Mouse (Mus musculus): ENCODE results near the gene Socs5.

The Socs5 gene

GRCm38 (mm10) chr17:87104276-87104675 lies 3.2 kb upstream of the Socs5 start:
- in situ Hi-C loops (cut with MboI; ENCODE audit: low pct_unique_long_range_greater_than_20kb in 1 of 2, low sequenced_read_pairs in 2 of 2, unreplicated experiment in 1 of 2): no loop called here

GRCm38 (mm10) chr17:87105941-87106340 lies 1.5 kb upstream of the Socs5 start:
- in situ Hi-C loops (cut with MboI; ENCODE audit: low pct_unique_long_range_greater_than_20kb in 1 of 2, low sequenced_read_pairs in 2 of 2, unreplicated experiment in 1 of 2): no loop called here

GRCm38 (mm10) chr17:87106691-87107523 lies 572 bp upstream of the Socs5 start:
- in situ Hi-C loops (cut with MboI; ENCODE audit: low pct_unique_long_range_greater_than_20kb in 1 of 2, low sequenced_read_pairs in 2 of 2, unreplicated experiment in 1 of 2): no loop called here

DNA sequence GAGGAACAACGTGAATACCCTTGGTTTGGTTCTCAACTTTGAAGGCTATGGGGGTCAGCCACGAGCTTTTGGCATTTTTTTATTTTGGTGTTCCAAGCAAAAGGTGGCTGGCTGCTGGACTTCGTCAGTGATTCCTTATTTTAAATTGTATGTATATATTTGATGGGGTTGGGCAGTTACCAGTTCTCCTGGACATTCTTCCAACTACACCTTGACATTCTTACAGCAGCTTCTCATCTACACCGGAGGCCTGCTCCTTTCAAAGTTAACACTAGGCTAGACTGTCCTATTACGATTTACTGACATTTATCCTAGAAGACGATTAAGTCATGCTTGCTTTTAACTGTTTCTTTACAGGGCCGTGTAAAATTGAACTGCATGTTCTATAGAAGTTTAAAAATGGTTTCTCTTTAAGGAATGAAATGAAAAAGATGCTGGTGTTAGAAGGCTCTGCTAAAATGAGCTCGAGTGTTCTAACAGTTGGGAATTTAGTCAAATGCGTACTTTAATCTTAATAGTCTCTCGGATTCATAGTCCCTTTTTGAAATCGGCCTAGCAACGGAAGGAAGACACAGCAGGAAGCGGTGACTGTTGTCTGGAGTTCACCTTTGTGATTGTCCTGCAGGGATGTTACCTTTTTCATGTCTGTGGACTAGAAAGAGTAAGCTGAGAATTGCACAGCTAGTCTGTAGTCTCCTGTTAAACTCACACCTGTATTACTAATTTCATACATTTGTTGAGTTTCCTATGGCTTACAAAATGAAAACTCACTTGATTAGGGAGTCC lies 1.2 kb downstream of the Socs5 start:
- in situ Hi-C loops (cut with MboI; ENCODE audit: low pct_unique_long_range_greater_than_20kb in 1 of 2, low sequenced_read_pairs in 2 of 2, unreplicated experiment in 1 of 2): no loop called here

DNA sequence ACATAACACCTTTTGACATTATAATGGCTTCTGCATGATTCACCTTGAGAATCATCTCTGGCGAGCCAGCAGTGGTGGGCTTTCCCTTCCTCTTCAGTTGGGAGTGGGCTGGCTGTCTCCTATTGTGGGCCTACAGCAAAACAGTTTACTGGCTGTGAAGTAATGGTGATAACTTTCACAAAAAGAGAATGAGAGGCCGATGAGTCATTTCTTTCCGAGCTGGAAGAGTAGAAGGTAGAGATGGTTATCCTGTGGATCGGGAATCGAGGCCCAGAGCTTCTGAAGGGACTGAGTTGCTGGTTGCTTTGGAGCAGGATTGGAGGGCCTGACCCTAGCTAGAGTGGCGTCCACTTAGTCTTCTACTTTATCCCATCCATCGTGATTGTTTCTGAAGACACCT lies 2.0 kb downstream of the Socs5 start:
- in situ Hi-C loops (cut with MboI; ENCODE audit: low pct_unique_long_range_greater_than_20kb in 1 of 2, low sequenced_read_pairs in 2 of 2, unreplicated experiment in 1 of 2): no loop called here

DNA sequence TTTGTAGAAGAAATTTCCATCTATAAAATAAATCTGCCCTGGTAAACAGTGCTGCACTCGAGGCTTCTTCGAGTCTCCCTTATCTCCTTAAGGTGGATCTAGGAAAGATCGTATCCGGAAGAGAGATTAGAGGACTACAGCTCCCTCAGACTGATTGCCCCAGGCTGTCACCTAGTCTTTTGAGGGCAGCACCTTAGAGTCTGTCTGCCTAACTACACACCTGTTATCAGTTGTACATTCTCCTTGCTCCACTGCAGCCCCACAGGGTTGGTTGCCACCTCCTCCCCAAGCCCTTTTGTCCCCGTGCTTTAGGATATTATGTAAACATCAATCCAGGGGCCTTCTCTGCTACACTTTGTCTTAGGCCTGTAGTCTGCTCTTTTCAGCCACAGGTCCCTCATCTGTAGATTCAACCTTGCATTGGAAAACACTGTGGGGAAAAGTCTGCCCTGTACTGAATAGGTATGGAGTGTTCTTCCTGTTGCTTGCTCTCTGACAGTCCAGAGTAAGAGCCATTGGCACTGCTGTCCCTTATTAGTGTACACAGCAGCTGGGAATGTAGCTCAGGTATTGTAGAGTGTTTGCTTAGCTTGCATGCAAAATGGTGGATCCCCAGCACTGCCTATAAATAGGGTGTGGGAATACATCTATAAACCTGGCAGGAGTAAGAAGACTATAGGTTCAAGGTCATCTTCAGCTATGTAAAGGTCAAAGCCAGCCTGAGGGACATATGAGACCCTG lies 5.5 kb downstream of the Socs5 start:
- in situ Hi-C loops (cut with MboI; ENCODE audit: low pct_unique_long_range_greater_than_20kb in 1 of 2, low sequenced_read_pairs in 2 of 2, unreplicated experiment in 1 of 2): no loop called here

DNA sequence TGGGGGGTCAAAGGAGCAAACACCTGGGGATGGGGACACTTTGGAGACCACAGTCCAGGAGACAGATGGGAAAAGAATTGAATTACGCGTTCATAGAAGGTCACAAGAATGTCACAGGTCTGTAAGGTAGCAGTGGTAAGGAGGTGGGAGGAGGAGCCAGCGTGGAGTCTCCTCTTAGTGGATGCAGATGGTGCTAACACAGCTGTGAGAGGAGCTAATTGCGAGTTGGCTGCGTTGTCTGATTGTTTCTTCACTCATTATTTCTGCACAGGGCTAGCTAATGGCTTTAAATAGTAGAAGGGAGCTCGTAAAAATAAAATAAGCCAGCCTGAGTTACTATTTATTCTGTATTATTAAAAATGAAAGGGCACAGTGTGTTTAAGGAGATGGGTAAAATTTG lies 8.1 kb downstream of the Socs5 start:
- in situ Hi-C loops (cut with MboI; ENCODE audit: low pct_unique_long_range_greater_than_20kb in 1 of 2, low sequenced_read_pairs in 2 of 2, unreplicated experiment in 1 of 2): no loop called here

DNA sequence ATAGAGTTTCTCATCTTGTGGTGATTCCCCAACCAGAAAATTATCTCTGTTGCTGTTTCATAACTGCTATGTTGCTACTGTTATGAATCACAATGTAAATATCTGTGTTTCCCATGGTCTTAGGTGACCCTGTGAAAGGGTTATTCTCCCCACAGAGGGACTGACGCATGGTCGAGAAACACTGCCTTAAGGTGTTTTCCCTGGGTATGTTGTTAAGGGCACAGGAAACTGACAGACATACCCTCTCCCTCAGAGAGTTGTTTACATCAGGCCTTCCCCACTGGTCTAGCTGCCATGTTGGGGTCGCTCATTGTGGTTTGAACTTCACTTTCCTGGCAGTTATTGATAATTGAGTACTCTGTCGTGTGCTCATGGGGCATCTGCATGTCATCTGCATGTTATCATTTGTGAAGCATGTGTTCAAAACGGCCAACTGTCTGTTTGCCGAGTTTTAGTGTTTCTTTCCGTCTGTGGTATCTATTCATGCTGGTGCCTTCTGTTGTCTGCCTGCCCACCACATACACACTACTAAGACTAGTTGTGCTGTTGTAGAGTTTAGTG lies 11.6 kb downstream of the Socs5 start:
- in situ Hi-C loops (cut with MboI; ENCODE audit: low pct_unique_long_range_greater_than_20kb in 1 of 2, low sequenced_read_pairs in 2 of 2, unreplicated experiment in 1 of 2): no loop called here

DNA sequence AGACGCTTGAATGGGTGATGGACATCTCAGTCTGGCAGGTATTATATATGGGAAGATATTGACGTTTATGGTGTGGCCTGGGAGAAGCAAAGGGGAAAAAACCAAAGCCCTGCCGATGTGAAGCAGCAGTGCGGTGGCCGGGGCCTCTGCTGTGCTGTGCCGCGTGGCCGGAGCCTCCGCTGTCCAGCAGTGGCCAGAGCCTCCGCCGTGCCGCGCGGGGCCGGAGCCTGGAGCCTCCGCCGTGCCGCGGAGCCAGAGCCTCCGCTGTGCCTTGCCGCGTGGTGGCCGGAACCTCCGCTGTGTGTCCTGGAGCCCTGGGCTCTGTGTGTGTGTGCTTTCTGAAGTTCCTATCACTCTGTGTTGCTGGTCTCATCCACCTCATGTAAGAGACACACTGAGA lies 17.9 kb downstream of the Socs5 start:
- in situ Hi-C loops (cut with MboI; ENCODE audit: low pct_unique_long_range_greater_than_20kb in 1 of 2, low sequenced_read_pairs in 2 of 2, unreplicated experiment in 1 of 2): no loop called here

- in situ Hi-C loops (cut with MboI; ENCODE audit: low pct_unique_long_range_greater_than_20kb in 1 of 2, low sequenced_read_pairs in 2 of 2, unreplicated experiment in 1 of 2): no loop called here
Observed at GRCm38 (mm10) chr17:87132258-87132657, 24.8 kb downstream of the Socs5 start.

GRCm38 (mm10) chr17:87133823-87134222 lies 26.3 kb downstream of the Socs5 start:
- in situ Hi-C loops (cut with MboI; ENCODE audit: low pct_unique_long_range_greater_than_20kb in 1 of 2, low sequenced_read_pairs in 2 of 2, unreplicated experiment in 1 of 2): no loop called here

DNA sequence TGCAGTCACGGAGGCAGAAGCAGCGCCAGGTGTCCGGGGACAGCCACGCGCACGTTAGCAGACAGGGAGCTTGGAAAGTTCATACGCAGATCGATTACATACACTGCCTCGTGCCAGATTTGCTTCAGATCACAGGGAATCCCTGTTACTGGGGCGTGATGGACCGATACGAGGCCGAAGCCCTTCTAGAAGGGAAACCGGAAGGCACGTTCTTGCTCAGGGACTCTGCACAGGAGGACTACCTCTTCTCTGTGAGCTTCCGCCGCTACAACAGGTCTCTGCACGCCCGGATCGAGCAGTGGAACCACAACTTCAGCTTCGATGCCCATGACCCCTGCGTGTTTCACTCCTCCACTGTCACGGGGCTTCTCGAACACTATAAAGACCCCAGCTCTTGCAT lies 27.2 kb downstream of the Socs5 start:
- in situ Hi-C loops (cut with MboI; ENCODE audit: low pct_unique_long_range_greater_than_20kb in 1 of 2, low sequenced_read_pairs in 2 of 2, unreplicated experiment in 1 of 2): no loop called here

DNA sequence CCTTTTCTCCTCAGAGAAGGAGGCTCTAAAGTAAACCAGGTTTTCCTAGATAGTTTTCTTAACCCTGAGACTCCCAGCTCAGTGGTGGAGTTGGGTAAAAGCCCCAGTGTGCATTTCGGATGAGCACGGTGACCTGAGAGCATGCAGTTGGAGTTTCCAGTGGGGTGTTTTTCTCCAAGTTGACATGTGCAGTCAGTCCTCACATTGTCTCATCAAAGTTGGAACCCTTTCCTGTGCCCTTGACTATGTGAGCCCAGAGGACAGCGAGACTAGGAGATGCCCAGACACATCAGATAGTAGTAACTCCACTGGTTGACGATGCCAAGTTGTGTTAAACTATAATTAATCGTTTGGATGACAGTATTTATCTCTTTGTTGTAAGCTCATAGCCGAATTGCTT lies 28.3 kb downstream of the Socs5 start:
- in situ Hi-C loops (cut with MboI; ENCODE audit: low pct_unique_long_range_greater_than_20kb in 1 of 2, low sequenced_read_pairs in 2 of 2, unreplicated experiment in 1 of 2): no loop called here

GRCm38 (mm10) chr17:87141188-87141935 lies 33.9 kb downstream of the Socs5 start:
- in situ Hi-C loops (cut with MboI; ENCODE audit: low pct_unique_long_range_greater_than_20kb in 1 of 2, low sequenced_read_pairs in 2 of 2, unreplicated experiment in 1 of 2): no loop called here

- in situ Hi-C loops (cut with MboI; ENCODE audit: low pct_unique_long_range_greater_than_20kb in 1 of 2, low sequenced_read_pairs in 2 of 2, unreplicated experiment in 1 of 2): no loop called here
Observed at GRCm38 (mm10) chr17:87142271-87142670, 34.8 kb downstream of the Socs5 start.

- in situ Hi-C loops (cut with MboI; ENCODE audit: low pct_unique_long_range_greater_than_20kb in 1 of 2, low sequenced_read_pairs in 2 of 2, unreplicated experiment in 1 of 2): no loop called here
Observed at GRCm38 (mm10) chr17:87143186-87143585, 35.7 kb downstream of the Socs5 start.

DNA sequence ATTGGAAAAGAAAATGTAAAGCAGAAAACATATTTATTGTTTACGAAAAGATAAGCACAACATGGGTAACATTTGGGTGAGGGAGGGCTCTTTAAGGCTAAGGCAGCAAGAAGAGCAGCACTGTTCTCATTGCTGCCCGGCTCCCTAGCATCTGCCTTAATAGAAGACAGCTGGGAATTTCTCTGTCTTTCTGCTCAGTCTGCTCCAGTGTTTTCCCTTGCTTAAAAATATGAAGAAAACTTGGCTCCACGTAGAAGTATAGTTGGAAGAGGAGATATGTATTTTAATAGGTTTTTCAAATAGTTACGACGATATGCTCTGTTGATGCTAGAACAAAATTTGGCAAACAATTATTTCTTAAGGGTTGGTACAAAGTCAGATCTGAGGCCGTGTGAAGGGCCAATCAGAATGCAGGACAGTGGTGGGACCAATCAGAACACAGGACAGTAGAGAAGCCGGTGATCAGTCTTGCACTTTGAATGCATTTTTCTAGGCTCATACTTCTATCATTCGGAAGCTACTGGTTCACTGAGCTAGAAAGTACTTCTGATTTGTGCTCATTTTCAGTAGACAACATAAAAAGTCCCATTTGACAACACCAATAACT lies 39.0 kb downstream of the Socs5 start:
- in situ Hi-C loops (cut with MboI; ENCODE audit: low pct_unique_long_range_greater_than_20kb in 1 of 2, low sequenced_read_pairs in 2 of 2, unreplicated experiment in 1 of 2): no loop called here

GRCm38 (mm10) chr17:87149762-87150161 lies 42.3 kb downstream of the Socs5 start:
- in situ Hi-C loops (cut with MboI; ENCODE audit: low pct_unique_long_range_greater_than_20kb in 1 of 2, low sequenced_read_pairs in 2 of 2, unreplicated experiment in 1 of 2): no loop called here

Data from mouse embryonic stem cell (cell line).